Mouse (Mus musculus) liver, embryonic 16.5 days (tissue): ENCODE data around the gene Atp6v1g2. TPM values are rescaled to one million over a fixed set of nuclear protein-coding genes. Genes with fewer than 3 reads are reported as not detected.
A peak's percentile ranks its signal among the peaks of the same experiment; 100 is the strongest.

Experiments
- ATAC-seq: fragments of 200-750 bp; cut with Nextera tagmentation; 2 replicates; pipeline ENCODE4 v1.8.0; 2017; ENCODE audit warnings: low read depth, mild to moderate bottlenecking, moderate number of reproducible peaks, moderate library complexity
- H3K27ac ChIP-seq: fragments of 300-500 bp; sonication (generic); 2 replicates; pipeline ENCODE4 v1.5.1; 2014; ENCODE audit warnings: mild to moderate bottlenecking, low read length
- H3K27me3 ChIP-seq: fragments of 300-500 bp; sonication (generic); 2 replicates; pipeline ENCODE4 v1.6.1; 2014; ENCODE audit warnings: low read depth, low read length, mixed read lengths; ENCODE audit not compliant: control insufficient read depth, insufficient read depth
- H3K36me3 ChIP-seq: fragments of 300-500 bp; sonication (generic); 2 replicates; pipeline ENCODE4 v1.6.1; 2014; ENCODE audit warnings: mild to moderate bottlenecking; ENCODE audit not compliant: control insufficient read depth, insufficient read depth
- H3K4me1 ChIP-seq: fragments of 300-500 bp; sonication (generic); 2 replicates; pipeline ENCODE4 v1.6.1; 2014; ENCODE audit warnings: low read depth, low read length, mixed read lengths; ENCODE audit not compliant: control insufficient read depth
- H3K4me2 ChIP-seq: fragments of 300-500 bp; sonication (generic); 2 replicates; pipeline ENCODE4 v1.6.1; 2014; ENCODE audit warnings: low read depth, low read length, mixed read lengths
- H3K4me3 ChIP-seq: fragments of 300-500 bp; sonication (generic); 2 replicates; pipeline ENCODE4 v1.5.1; 2014; ENCODE audit warnings: low read depth, mild to moderate bottlenecking, low read length
- H3K9ac ChIP-seq: fragments of 300-500 bp; sonication (generic); 2 replicates; pipeline ENCODE4 v1.6.1; 2014; ENCODE audit warnings: low read depth, low read length
- H3K9me3 ChIP-seq: fragments of 300-500 bp; sonication (generic); replicated peaks from 2 replicates; pipeline ENCODE4 v1.6.1; 2016; ENCODE audit warnings: low read length; ENCODE audit not compliant: control insufficient read depth
- WGBS: fragments of 180-500 bp; shearing (Covaris S2); extraction: QIAGEN DNeasy Blood & Tissue Kit; methylation state at CpG from one replicate; pipeline ENCODE4 v1.1.7; 2014; ENCODE audit not compliant: insufficient replicate concordance; 5-methylcytosine and 5-hydroxymethylcytosine counted together
- polyA plus RNA-seq: library from polyadenylated mRNA; unstranded; fragments of >200 nt; fragmentation: Nextera tagmentation; extraction: Ambion mirVana; gene quantifications from 2 replicates; pipeline ENCODE4 v1.2.1, GENCODE M21; 2015

Gene Atp6v1g2
- polyA plus RNA-seq, 1 experiment from 2014 or later, result 1.0 TPM

GRCm38 (mm10) chr17:35254241-35255098, 21.0 kb downstream of the Atp6v1g2 start:
- no peaks in the 10 kb centered on the region for H3K27me3 ChIP-seq
- no peak overlapping the region for H3K4me3 ChIP-seq
- H3K9ac ChIP-seq, result no peak overlapping the region
- H3K9me3 ChIP-seq, result no peaks in the 10 kb centered on the region
- peaks cover 10% of the 10 kb centered on the region for H3K4me1 ChIP-seq
- WGBS, result 54% methylated on average over 11 of the region's 11 CpGs
- H3K27ac ChIP-seq, result no peak overlapping the region
- no peak for ATAC-seq
- H3K36me3 ChIP-seq, result peaks cover 45% of the 10 kb centered on the region
- no peak overlapping the region for H3K4me2 ChIP-seq

GRCm38 (mm10) chr17:35255301-35255700, 21.8 kb downstream of the Atp6v1g2 start:
- peaks cover 10% of the 10 kb centered on the region for H3K4me1 ChIP-seq
- H3K9ac ChIP-seq, result no peak overlapping the region
- no peaks in the 10 kb centered on the region for H3K27me3 ChIP-seq
- no peak overlapping the region for H3K4me2 ChIP-seq
- WGBS, result 61% methylated on average over 3 of the region's 3 CpGs
- H3K4me3 ChIP-seq, result no peak overlapping the region
- H3K36me3 ChIP-seq, result peaks cover 37% of the 10 kb centered on the region
- no peak overlapping the region for H3K27ac ChIP-seq
- no peaks in the 10 kb centered on the region for H3K9me3 ChIP-seq
- no peak for ATAC-seq

- peaks cover 33% of the 10 kb centered on the region for H3K36me3 ChIP-seq
- ATAC-seq, result no peak
- 39% methylated on average over 4 of the region's 4 CpGs for WGBS
- no peaks in the 10 kb centered on the region for H3K9me3 ChIP-seq
- no peak overlapping the region for H3K4me2 ChIP-seq
- H3K4me3 ChIP-seq, result no peak overlapping the region
- H3K27ac ChIP-seq, result no peak overlapping the region
- no peak overlapping the region for H3K9ac ChIP-seq
- H3K4me1 ChIP-seq, result peaks cover 10% of the 10 kb centered on the region
- H3K27me3 ChIP-seq, result no peaks in the 10 kb centered on the region
These were observed 22.2 kb downstream of the Atp6v1g2 start for GRCm38 (mm10) chr17:35255704-35256103.

GRCm38 (mm10) chr17:35257378-35257777, 23.9 kb downstream of the Atp6v1g2 start:
- H3K27me3 ChIP-seq, result no peaks in the 10 kb centered on the region
- 26% methylated on average over 1 of the region's 1 CpGs for WGBS
- H3K9ac ChIP-seq, result 0 out of 2 replicates have a peak overlapping the region, but pooled peaks have one; percentile 21
- no peak overlapping the region; the same call in 1 of the 2 replicates for H3K4me3 ChIP-seq
- peak; percentile 43 for ATAC-seq
- H3K4me1 ChIP-seq, result peaks cover 14% of the 10 kb centered on the region
- H3K4me2 ChIP-seq, result peak overlapping the region; percentile 80
- H3K9me3 ChIP-seq, result no peaks in the 10 kb centered on the region
- peaks cover 18% of the 10 kb centered on the region for H3K36me3 ChIP-seq
- peak overlapping the region; percentile 85 for H3K27ac ChIP-seq

- Histone ChIP-seq H3K9me3 (no peaks in the 10 kb centered on the region), H3K4me2 (peak overlapping the region; percentile 80), H3K27ac (peak overlapping the region; percentile 85), H3K36me3 (peaks cover 12% of the 10 kb centered on the region), H3K4me3 (peak overlapping the region; percentile 63), H3K4me1 (peaks cover 16% of the 10 kb centered on the region), H3K27me3 (no peaks in the 10 kb centered on the region), H3K9ac (peak overlapping the region; percentile 75)
- peak; percentile 49 for ATAC-seq
- WGBS, result 4% methylated on average over 17 of the region's 17 CpGs
These were observed 24.5 kb downstream of the Atp6v1g2 start for GRCm38 (mm10) chr17:35257824-35258491.

GRCm38 (mm10) chr17:35258492-35259478, 25.3 kb downstream of the Atp6v1g2 start:
- H3K9me3 ChIP-seq, result no peaks in the 10 kb centered on the region
- H3K4me1 ChIP-seq, result peaks cover 16% of the 10 kb centered on the region
- peak overlapping the region; percentile 45 for H3K27ac ChIP-seq
- ATAC-seq, result no peak
- peak overlapping the region; percentile 80 for H3K4me2 ChIP-seq
- peaks cover 4% of the 10 kb centered on the region; the same call in 1 of the 2 replicates for H3K36me3 ChIP-seq
- H3K9ac ChIP-seq, result no peak overlapping the region
- 22% methylated on average over 13 of the region's 14 CpGs for WGBS
- no peaks in the 10 kb centered on the region for H3K27me3 ChIP-seq
- H3K4me3 ChIP-seq, result peak overlapping the region; percentile 63; the same call in 1 of the 2 replicates

GRCm38 (mm10) chr17:35259621-35260020, 26.2 kb downstream of the Atp6v1g2 start:
- Histone ChIP-seq H3K4me1 (peaks cover 18% of the 10 kb centered on the region), H3K27me3 (no peaks in the 10 kb centered on the region), H3K4me3 (no peak overlapping the region), H3K4me2 (no peak overlapping the region), H3K36me3 (no peaks in the 10 kb centered on the region), H3K9ac (no peak overlapping the region), H3K9me3 (no peaks in the 10 kb centered on the region), H3K27ac (no peak overlapping the region)
- no peak for ATAC-seq
- 72% methylated on average over 4 of the region's 4 CpGs for WGBS

GRCm38 (mm10) chr17:35261651-35262050, 28.2 kb downstream of the Atp6v1g2 start:
- no peak overlapping the region for H3K9ac ChIP-seq
- no peak overlapping the region for H3K4me3 ChIP-seq
- no peak overlapping the region for H3K4me2 ChIP-seq
- no peak overlapping the region for H3K27ac ChIP-seq
- H3K4me1 ChIP-seq, result peaks cover 18% of the 10 kb centered on the region
- H3K9me3 ChIP-seq, result no peaks in the 10 kb centered on the region
- no peak for ATAC-seq
- H3K36me3 ChIP-seq, result no peaks in the 10 kb centered on the region
- no peaks in the 10 kb centered on the region for H3K27me3 ChIP-seq
- WGBS, result 76% methylated on average over 13 of the region's 13 CpGs
